Mouse (Mus musculus) liver, embryonic 16.5 days (tissue): ENCODE measurements around the gene Pcx. TPM values are rescaled to one million over a fixed set of nuclear protein-coding genes. Genes with fewer than 3 reads are reported as not detected.

ENCODE experiments used
- ATAC-seq: fragments of 200-750 bp; cut with Nextera tagmentation; 2 replicates; pipeline ENCODE4 v1.8.0; 2017; ENCODE audit warnings: low read depth, mild to moderate bottlenecking, moderate number of reproducible peaks, moderate library complexity
- H3K27ac ChIP-seq: fragments of 300-500 bp; sonication (generic); 2 replicates; pipeline ENCODE4 v1.5.1; 2014; ENCODE audit warnings: mild to moderate bottlenecking, low read length
- H3K27me3 ChIP-seq: fragments of 300-500 bp; sonication (generic); 2 replicates; pipeline ENCODE4 v1.6.1; 2014; ENCODE audit warnings: low read depth, low read length, mixed read lengths; ENCODE audit not compliant: control insufficient read depth, insufficient read depth
- H3K36me3 ChIP-seq: fragments of 300-500 bp; sonication (generic); 2 replicates; pipeline ENCODE4 v1.6.1; 2014; ENCODE audit warnings: mild to moderate bottlenecking; ENCODE audit not compliant: control insufficient read depth, insufficient read depth
- H3K4me1 ChIP-seq: fragments of 300-500 bp; sonication (generic); 2 replicates; pipeline ENCODE4 v1.6.1; 2014; ENCODE audit warnings: low read depth, low read length, mixed read lengths; ENCODE audit not compliant: control insufficient read depth
- H3K4me2 ChIP-seq: fragments of 300-500 bp; sonication (generic); 2 replicates; pipeline ENCODE4 v1.6.1; 2014; ENCODE audit warnings: low read depth, low read length, mixed read lengths
- H3K4me3 ChIP-seq: fragments of 300-500 bp; sonication (generic); 2 replicates; pipeline ENCODE4 v1.5.1; 2014; ENCODE audit warnings: low read depth, mild to moderate bottlenecking, low read length
- H3K9ac ChIP-seq: fragments of 300-500 bp; sonication (generic); 2 replicates; pipeline ENCODE4 v1.6.1; 2014; ENCODE audit warnings: low read depth, low read length
- H3K9me3 ChIP-seq: fragments of 300-500 bp; sonication (generic); replicated peaks from 2 replicates; pipeline ENCODE4 v1.6.1; 2016; ENCODE audit warnings: low read length; ENCODE audit not compliant: control insufficient read depth
- WGBS: fragments of 180-500 bp; shearing (Covaris S2); extraction: QIAGEN DNeasy Blood & Tissue Kit; methylation state at CpG from one replicate; pipeline ENCODE4 v1.1.7; 2014; ENCODE audit not compliant: insufficient replicate concordance; 5-methylcytosine and 5-hydroxymethylcytosine counted together
- polyA plus RNA-seq: library from polyadenylated mRNA; unstranded; fragments of >200 nt; fragmentation: Nextera tagmentation; extraction: Ambion mirVana; gene quantifications from 2 replicates; pipeline ENCODE4 v1.2.1, GENCODE M21; 2015

The Pcx gene
- polyA plus RNA-seq, 1 experiment from 2014 or later: 118 TPM

- no peak overlapping the region for H3K4me2 ChIP-seq
These were observed 113.1 kb downstream of the Pcx start for GRCm38 (mm10) chr19:4623419-4623818.

GRCm38 (mm10) chr19:4624006-4624405, 113.7 kb downstream of the Pcx start:
- H3K9me3 ChIP-seq: no peaks in the 10 kb centered on the region
- ATAC-seq: no peak
- H3K9ac ChIP-seq: no peak overlapping the region
- peaks cover 16% of the 10 kb centered on the region for H3K4me1 ChIP-seq
- no peaks in the 10 kb centered on the region for H3K27me3 ChIP-seq
- WGBS: 91% methylated on average over 12 of the region's 12 CpGs
- H3K4me3 ChIP-seq: no peak overlapping the region
- H3K27ac ChIP-seq: no peak overlapping the region
- no peak overlapping the region for H3K4me2 ChIP-seq
- H3K36me3 ChIP-seq: peaks cover 25% of the 10 kb centered on the region

More at GRCm38 (mm10) chr19:4623419-4623818, 113.1 kb downstream of the Pcx start:
- Histone ChIP-seq H3K27ac (no peak overlapping the region), H3K9me3 (no peaks in the 10 kb centered on the region), H3K4me3 (no peak overlapping the region), H3K36me3 (peaks cover 28% of the 10 kb centered on the region), H3K4me1 (peaks cover 16% of the 10 kb centered on the region), H3K27me3 (no peaks in the 10 kb centered on the region), H3K9ac (no peak overlapping the region)
- WGBS: 83% methylated on average over 9 of the region's 9 CpGs
- ATAC-seq: no peak

DNA sequence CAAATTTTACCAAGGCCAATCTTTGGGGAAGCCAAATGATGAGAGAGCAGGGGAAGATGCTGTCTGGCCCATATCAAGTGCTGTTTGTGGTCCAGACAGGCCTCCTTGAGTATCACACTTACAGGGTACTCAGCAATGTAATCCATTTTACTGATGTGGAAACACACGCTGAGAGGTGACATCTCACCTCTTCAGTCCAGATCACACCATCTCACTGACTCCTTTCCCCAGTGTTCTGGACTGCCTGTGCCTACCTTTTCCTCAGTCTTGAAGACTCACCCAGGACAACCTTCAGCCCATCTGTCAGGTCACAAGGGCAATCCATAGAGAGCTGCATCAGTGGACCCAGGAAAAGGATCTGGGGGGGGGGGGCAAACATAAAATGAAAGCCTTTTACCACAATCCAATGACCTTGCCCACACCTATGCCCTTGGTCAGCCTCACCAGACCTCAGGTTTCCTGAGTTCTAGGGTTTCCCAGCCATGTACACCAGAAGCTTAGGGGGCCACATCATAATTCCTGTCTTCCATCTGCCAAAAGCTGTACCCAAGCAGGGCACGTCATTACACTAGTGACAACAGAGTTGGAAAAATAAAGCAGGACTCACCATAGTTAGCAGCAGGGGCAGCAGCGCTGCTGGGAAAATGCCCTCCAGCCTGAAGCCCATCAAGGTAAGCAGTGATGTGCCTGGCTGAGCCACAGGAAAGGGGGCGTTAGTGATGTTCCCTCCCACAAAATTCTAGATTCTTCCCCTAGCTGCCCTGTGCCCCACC, 114.3 kb downstream of the Pcx start:
- H3K4me2 ChIP-seq: peak overlapping the region; percentile 93
- peak overlapping the region; percentile 89 for H3K4me3 ChIP-seq
- H3K9ac ChIP-seq: peak overlapping the region; percentile 97
- H3K9me3 ChIP-seq: no peaks in the 10 kb centered on the region
- ATAC-seq: peak; percentile 11
- peaks cover 20% of the 10 kb centered on the region for H3K36me3 ChIP-seq
- H3K4me1 ChIP-seq: peaks cover 16% of the 10 kb centered on the region
- WGBS: 20% methylated on average over 4 of the region's 4 CpGs
- H3K27ac ChIP-seq: peak overlapping the region; percentile 87
- H3K27me3 ChIP-seq: no peaks in the 10 kb centered on the region

DNA sequence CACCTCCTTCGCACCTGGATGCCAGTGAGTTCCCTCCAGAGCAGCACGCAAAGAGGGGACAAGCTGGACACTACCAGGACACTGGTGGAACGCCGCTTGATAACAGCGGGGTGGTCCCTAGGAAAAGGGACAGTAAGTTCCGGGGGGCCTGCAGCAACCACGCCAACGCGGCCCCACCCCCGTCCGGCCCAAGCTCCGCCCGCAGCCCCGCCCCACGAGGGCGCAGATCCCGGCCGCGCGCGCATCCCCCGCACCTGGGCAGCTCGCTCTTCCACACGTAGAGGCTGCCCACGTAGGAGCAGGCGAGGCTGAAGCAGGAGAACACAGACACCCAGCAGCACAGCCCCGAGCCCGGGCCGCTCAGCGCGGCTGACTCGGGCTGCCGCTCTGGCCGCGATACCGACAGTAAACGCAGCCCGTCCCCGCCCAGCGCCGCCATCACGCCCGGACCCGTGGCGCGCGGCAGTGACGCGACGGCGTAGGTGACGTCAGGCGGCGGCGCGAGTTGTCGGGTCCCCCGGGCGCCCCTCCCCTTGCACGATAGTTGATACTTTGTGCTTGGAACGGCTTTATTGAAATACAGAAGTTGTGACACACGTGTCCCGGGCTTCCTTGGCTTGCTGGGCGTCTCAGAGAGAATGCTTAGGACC, 115.0 kb downstream of the Pcx start, which contains the start of gene Rce1:
TSS of gene Rce1 (minus strand) at position 463 of the 650 bp plus-strand sequence.
- Histone ChIP-seq H3K9me3 (no peaks in the 10 kb centered on the region), H3K36me3 (peaks cover 19% of the 10 kb centered on the region; the same call in 1 of the 2 replicates), H3K4me1 (peaks cover 16% of the 10 kb centered on the region), H3K4me2 (peak within 1 kb of the TSS; percentile 93), H3K27me3 (no peaks in the 10 kb centered on the region), H3K9ac (peak within 1 kb of the TSS; percentile 97), H3K4me3 (peak within 1 kb of the TSS; percentile 89), H3K27ac (peak within 1 kb of the TSS; percentile 87)
- WGBS: under 1% methylated on average over 59 of the region's 64 CpGs
- ATAC-seq: peak; percentile 91

GRCm38 (mm10) chr19:4625829-4626535, 115.7 kb downstream of the Pcx start:
- Histone ChIP-seq H3K9me3 (no peaks in the 10 kb centered on the region), H3K9ac (peak overlapping the region; percentile 97), H3K27me3 (no peaks in the 10 kb centered on the region), H3K4me2 (peak overlapping the region; percentile 93), H3K4me1 (peaks cover 16% of the 10 kb centered on the region), H3K27ac (peak overlapping the region; percentile 87), H3K36me3 (peaks cover 16% of the 10 kb centered on the region; the same call in 1 of the 2 replicates), H3K4me3 (peak overlapping the region; percentile 89)
- 1% methylated on average over 35 of the region's 35 CpGs for WGBS
- ATAC-seq: peak; percentile 68

- Histone ChIP-seq H3K36me3 (no peaks in the 10 kb centered on the region; the same call in 1 of the 2 replicates), H3K4me2 (no peak overlapping the region), H3K4me1 (peaks cover 16% of the 10 kb centered on the region), H3K4me3 (no peak overlapping the region), H3K9ac (no peak overlapping the region), H3K27ac (no peak overlapping the region), H3K9me3 (no peaks in the 10 kb centered on the region), H3K27me3 (no peaks in the 10 kb centered on the region)
- ATAC-seq: no peak
- 0% methylated on average over 1 of the region's 1 CpGs for WGBS
These were observed 118.5 kb downstream of the Pcx start for GRCm38 (mm10) chr19:4628819-4629218.

DNA sequence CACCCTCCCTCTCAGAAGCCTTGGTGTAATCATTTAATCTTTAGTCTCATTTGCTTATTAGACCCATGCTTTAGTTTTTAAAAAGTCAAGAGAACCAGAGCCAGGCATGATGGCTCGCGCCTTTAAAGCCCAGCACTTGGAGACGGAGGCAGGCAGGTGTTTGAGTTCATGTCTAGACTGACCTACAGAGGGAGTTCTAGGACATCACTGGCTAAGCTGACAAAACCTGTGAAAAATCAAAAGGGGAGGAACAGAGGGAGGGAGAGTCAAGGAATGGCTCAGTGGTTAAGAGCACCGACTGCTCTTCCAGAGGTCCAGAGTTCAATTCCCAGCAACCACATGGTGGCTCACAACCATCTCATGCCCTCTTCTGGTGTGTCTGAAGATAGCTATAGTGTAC, 125.7 kb downstream of the Pcx start:
- no peak overlapping the region for H3K27ac ChIP-seq
- H3K9me3 ChIP-seq: no peaks in the 10 kb centered on the region
- H3K36me3 ChIP-seq: no peaks in the 10 kb centered on the region
- no peak overlapping the region for H3K4me2 ChIP-seq
- 55% methylated on average over 4 of the region's 4 CpGs for WGBS
- H3K4me3 ChIP-seq: no peak overlapping the region
- no peaks in the 10 kb centered on the region for H3K4me1 ChIP-seq
- ATAC-seq: no peak
- no peaks in the 10 kb centered on the region; the same call in 1 of the 2 replicates for H3K27me3 ChIP-seq
- no peak overlapping the region for H3K9ac ChIP-seq

DNA sequence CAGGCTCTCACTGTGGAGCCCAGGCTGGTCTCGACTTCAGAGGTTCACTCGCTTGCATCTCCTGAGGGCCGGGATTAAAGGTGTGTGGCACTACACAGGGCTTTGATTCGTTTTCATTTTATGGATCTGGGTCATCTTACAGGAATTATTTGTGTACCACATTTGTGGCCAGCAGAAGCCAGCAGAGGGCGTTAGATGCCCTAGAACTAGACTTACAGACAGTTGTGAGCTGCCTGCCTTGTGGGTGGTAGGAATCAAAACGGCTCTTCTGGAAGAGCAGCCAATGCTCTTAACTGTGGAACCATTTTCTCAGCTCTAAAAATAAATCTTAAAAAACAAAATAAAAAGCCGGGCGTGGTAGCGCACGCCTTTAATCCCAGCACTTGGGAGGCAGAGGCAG, 134.0 kb downstream of the Pcx start:
- ATAC-seq: no peak
- 33% methylated on average over 10 of the region's 10 CpGs for WGBS
- no peaks in the 10 kb centered on the region for H3K9me3 ChIP-seq
- H3K27ac ChIP-seq: no peak overlapping the region
- H3K27me3 ChIP-seq: no peaks in the 10 kb centered on the region
- H3K36me3 ChIP-seq: no peaks in the 10 kb centered on the region
- H3K4me1 ChIP-seq: no peaks in the 10 kb centered on the region
- no peak overlapping the region for H3K9ac ChIP-seq
- H3K4me3 ChIP-seq: no peak overlapping the region
- H3K4me2 ChIP-seq: no peak overlapping the region
